Mouse (Mus musculus) frontal cortex, postnatal 14 days (tissue): ENCODE results near the gene Arf3.
"Not testable (repeated sequence)": the region's sequence is repeated elsewhere in the genome, so short reads cannot be mapped to it uniquely, and the experiment has no call there.

ENCODE experiments used
- DNase-seq, 2 experiments: peaks; one replicate each; pipeline ENCODE4 v3.0.0; 2022; ENCODE audit warnings: low spot score in 2 of 2

Gene Arf3

DNA sequence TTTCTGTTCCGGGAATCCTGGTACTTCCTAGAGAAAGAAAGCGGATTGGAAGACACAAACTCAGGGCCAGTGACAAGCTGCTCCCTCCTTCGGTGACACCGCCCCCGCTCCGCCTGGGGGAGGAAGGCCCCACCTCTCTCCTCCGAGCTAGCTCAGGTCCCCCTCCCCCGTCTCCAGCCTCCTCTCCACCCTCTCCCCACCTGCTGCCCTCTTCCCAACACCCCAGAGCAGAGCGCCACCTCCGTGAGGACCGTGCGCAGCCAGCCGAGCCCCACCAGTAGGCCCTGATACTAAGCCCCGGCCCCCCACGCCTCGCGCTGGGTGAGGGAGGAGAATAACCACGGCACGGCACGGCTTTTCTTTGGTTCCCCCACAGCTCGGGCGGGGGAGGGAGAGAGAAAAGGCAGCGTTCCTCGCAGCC lies 803 bp downstream of the Arf3 start:
- DNase-seq, result peak; percentile 63 to 70

DNA sequence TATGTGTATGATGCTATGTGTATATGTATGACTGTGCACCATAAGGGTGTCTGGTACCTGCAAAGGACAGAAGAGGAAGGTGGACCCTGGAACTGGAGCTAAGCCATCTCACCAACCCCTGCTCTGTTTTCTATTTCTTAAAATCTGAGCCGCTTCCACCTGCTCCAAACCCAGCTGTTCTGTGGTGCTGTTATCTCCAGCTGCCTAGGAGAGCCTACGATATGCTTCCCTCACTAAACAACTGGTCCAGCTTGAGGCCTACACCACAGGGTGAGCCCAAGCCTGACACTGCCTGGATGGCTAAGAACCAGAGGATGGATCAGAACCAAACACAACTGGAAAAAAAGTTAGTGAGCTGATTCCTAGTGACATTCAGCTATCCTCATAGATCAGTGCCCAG lies 8.9 kb downstream of the Arf3 start:
- DNase-seq, result no peak

DNA sequence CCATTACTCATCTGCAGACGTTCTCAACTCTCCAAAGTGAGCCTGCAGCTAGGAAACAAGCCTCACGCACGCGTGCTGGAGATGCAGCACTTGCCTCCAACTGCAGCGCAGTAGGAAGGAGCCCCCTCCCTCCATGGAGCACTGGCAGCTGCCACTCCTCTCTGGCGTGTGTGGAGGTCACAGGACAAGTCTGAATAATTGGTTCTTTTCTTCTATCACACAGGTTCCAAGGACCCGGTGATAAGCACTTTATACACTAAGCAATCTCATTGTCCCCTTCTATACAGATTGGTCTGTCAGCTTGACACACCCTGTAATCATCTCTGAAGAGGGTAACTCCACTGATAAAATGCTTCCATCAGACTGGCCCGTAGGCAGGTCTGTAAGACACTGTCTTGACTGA lies 10.0 kb downstream of the Arf3 start:
- no peak for DNase-seq

DNA sequence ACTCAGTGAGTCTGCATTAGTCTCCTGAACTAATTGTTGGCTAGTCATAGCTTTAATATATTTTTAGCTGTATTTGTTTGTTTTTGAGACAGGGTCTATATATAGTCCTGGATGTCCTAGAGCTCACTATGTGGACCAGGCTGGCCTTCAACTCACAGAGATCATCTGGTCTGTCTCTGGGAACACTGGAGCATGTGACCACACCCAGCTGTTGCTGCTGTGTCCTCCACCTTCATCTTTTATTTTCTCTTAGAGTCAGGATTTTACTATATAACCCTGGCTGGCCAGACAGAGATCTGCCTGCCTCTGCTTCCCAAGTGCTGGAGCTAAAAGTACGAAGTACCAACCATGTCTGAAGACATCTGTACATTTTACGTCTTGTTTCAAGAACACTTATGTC lies 13.9 kb downstream of the Arf3 start:
- DNase-seq, result no peak

DNA sequence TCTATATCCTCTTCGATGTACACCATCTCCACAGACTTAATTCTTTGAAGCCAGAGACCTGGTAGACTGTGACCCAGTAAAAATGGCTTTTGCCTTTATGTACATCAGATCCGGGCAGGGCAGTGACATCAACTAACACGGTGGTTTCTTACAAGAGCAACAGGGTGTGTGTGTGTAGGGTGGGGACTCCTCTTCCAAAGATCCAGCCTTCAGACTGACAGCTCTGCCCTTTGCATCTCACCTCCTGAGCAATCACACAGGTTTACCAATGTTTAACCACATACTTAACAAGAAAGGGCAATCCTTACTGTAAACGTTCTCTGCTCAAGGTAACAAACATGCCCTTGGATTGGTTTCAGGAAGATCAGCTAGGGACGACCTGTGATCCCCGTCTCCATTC lies 15.7 kb downstream of the Arf3 start:
- DNase-seq, result no peak

DNA sequence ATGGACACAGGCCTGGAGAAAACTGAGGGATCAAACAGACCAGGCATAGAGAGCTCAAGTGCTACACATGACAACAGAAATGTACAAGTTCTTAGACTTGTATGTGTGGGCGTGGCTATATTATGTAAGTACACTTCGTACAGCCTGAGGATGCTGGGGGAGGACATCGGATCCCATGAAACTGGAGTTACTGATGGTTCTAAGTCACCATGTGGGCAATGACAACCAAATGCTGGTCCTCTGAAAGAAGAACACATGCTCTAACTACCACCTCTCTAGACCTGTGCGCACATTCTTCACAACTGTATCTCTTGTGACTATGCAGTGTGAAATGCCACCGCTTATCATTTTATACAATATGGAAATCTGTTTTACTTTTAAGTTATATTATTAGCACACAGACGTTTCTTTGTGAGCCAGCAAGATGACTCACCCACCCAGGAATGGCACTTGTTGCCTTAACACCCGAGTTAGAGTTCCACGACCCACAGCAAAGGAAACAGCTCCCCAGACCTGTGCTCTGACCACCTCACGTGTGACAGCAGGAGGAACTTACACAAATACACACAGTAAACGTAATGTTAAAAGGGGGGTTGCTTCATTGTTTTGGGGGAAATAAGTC lies 16.6 kb downstream of the Arf3 start:
- no peak for DNase-seq

DNA sequence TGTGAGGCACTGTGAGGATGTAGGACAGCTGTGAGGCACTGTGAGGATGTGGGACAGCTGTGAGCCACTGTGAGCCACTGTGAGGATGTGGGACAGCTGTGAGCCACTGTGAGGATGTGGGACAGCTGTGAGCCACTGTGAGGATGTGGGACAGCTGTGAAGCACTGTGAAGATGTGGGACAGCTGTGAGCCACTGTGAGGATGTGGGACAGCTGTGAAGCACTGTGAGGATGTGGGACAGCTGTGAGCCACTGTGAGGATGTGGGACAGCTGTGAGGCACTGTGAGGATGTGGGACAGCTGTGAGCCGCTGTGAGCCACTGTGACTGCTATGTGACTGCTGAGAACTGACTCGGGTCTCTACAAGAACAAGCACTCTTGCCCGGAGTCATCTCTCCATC lies 19.2 kb downstream of the Arf3 start:
- DNase-seq, result not testable (repeated sequence)

DNA sequence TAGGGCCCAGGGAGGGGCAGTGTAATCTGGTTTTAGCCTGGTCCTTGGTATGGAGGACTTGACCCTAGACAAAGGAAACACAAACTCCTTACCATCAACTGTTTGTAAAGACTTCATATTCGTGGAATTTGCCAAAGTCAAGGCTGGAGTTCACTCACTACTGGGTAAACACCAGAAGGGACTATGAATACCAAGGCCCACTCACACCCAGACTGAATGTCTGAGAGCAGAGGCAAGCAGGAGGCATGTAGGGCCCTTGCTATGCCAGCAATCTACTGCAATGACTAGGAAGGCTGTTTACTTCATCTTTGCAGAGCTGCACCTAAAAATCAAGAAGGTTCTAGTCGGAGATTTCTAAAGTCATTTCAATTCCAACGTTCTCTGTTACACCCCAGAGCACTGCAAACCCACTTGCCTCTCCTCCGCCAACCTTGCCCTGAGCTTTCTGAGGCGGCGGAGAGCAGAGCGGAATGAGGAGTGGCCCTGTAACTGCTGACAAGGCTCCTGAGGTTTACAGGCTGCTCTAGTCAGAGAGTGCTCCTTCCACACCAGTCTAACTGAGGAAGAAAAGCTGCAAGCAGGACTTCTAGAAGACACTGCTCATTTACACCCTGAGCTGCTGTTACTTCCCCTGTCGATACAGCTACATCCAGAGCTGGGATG lies 20.1 kb downstream of the Arf3 start:
- no peak for DNase-seq

DNA sequence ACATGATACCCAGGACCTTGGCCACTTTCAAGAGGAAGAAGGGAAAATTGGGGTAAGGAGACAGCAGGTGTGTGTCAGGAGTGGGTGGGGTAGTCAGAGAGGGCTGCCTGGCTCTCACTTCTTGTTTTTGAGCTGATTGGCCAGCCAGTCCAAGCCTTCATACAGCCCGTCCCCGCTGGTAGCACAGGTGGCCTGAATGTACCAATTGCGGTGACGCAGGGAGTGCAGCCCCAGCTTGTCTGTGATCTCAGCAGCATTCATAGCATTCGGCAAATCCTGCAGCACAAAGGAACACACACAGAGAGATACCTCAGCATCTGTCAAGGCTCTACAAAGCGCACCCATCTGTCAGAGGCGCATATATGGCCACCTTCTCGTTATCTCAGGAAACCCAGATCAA lies 22.8 kb downstream of the Arf3 start:
- no peak for DNase-seq

DNA sequence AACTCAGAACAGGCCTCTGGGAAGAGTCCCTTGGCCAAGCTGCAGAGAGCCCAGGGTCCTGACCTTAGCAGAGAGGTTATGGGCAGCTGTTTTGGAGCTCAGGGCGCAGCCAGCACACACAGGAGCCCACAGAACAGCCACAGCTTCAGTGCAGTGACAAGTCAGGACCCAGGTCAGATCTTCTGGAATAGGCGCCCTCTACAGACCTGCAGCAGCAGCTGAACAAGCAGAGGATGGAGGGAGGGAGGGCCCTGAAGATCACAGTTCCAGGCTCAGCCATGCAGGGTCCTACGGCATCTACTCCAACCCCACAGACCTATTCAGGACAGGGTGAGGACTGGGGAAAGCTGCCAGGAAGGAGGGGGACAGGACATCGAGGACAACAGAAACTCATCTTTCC lies 24.2 kb downstream of the Arf3 start:
- DNase-seq, result no peak

DNA sequence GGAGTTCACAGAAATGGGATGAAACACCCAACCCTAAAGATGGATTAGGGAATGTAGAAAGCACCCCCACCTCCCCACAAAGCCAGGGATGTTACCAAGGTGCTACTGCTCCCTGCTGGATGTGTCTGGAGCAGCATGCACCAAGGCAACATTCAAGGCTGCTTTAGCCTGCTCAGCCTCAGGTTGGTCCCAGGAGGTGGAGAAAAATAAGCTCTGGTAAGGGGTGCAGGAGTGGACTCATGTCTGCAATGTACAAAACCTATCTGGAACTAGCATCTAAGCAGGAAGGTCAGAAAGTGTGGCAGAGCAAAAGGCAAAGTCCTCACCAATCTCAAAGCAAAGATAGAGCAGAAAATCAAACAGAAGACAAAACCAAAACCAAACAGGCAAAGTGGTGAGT lies 25.1 kb downstream of the Arf3 start:
- no peak for DNase-seq

DNA sequence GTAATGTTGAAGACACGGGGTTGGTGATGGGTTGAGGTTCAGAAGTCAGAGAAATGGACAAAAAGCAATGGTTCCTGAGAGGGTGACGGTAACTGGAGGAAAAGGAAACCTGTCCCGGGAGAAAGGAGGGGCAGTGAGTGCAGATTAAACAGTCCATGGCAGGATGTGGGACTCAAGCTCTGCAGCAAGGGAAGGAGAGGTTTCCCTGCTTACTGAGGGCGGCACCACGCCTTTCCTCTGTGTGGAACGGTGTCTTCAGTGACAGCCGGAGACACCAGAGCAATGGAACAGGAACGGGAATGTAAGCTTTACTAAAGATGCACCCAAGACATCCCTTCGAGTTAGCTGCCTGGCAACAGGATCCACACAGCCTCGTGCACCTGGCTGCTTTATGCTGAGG lies 26.5 kb downstream of the Arf3 start:
- DNase-seq, result no peak

DNA sequence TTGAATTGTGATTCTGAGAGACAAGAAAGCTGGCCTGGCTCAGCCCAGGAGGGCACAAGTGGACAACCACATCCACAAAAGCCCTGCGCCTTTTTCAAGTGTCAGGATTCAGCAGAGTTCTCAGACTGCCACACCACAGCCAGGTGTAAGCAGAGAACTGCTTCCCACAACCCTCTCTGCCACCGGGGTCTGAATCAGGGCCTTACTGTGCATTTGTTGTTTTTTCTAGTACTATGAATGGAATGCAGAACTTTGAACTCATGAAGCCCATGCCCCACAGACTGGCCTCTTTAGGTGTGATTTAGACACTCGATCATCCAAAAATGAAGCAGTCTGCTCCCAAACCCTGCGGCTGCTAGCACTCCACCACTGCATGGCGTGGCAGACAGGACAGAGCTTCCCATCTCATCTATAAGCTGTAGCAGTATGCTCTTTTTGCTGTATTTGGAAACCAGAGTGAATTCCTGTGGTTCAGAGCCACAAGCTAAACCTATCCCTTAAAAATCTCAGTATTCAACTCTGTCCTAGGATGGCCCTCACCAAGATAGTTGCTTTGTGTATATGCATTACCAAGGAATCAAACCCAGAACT lies 28.9 kb downstream of the Arf3 start:
- no peak for DNase-seq

DNA sequence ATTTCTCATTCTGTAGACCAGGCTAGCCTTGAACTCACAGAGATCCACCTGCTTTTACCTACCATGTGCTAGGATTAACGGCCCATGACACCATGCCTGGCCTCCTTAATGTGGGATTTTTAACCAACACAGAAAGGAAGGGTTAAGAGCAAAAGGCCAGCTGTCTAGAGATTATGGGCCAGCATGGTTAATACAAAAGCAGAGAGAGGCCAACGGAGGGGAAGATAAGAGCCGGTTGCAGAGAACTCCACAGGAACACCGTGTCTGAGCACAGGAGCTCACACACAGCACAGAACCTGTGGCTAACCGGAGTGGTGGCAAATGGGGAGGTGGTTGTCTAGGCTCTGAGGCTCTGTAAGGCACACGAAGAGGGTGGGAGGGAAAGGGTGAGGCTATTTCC lies 29.6 kb downstream of the Arf3 start:
- DNase-seq, result no peak

DNA sequence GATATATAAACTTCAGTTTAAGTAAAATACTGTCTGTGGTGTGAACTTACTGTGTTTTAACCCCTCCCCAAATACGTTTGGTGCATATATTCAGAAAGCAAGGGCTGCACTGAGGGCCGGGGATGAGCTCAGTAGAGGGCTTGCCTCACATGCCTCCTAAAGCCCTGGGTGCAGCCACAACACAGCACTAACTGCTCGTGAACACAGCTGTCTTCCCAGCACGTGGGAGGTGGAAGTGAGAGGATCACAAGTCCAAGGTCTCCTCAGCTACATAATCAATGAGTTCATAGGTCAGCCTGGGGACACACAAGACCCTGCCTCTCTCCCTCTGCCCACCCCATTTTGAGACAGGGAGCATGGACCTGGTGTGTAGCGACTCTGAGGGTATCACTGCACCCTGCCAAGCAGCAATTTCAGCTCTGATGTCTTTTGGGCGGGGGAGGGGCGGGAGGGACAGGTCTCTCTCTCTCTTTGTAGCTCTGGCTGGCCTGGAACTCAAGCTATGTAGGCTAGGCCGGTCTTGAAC lies 30.9 kb downstream of the Arf3 start:
- DNase-seq, result no peak

DNA sequence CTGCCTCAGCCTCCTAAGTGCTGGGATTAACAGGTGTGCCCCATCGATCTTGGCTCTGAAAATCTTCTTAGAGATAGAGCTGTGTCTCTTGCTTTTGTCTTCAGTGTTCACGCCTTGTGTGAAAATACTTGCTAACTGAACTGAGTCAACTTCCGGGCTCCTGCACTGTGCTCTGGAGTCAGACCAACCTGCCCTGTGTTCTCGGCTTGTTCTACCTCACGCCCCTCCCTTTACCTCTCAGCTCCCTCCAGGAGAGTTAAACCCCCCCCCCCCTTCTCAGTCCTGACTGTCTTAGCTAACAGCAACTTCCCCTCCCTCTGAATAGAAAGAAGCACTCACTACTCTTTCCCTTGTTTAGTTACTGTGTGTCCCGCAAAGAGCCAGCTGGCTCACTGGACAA lies 32.2 kb downstream of the Arf3 start:
- DNase-seq, result no peak

DNA sequence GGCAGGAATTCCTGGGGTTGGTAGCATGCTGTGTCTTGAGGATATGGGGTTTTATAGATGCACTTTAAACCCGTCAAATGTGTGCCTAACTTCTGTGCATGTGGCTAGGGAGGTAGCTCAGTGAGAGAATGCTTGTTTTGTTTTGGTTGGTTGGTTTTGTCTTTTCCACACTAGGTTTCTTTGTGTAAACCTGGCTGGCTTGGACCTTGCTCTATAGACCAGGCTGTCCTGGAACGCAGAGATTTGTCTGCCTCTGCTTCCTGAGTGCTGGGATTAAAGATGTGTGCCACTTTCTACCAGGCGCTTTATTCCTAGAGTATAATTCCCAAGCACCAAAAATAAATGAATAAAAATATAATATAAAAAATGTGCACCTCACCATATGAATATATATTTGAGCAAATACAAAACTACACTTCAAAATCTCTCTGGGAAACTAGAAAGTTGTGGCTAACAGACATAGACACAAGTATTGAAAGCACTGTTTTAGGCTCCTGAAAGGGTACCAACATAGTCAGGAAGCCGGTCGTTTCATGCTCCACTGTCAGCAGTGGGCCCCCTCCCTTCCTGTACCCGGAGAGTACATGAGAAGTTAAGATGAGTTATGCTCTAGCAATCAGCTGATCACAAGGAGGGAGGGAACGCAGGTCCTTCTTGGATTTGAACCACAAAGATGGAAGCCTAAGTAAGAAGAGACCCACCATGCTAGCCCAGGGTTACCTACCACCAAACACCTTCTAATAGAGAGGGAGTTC lies 33.0 kb downstream of the Arf3 start:
- DNase-seq, result no peak

DNA sequence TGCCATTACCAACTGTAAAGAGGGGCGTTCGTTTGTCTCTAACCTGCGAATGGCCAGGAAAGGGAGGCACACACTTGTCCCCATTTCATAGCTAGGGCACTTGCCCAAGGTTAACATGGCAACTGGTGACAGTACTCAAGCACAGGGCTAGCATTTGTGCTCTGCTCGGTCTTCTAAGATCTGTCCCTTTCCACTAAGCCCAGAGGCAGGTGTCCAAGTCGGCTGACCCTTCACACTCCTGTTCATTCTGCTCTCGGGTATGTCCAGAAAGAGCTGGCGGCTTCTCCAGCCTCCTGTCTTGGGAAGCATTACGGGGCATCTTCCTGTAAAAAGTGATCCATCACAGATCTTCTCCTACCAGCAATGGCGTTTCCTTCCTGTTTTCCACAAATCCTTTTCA lies 34.6 kb downstream of the Arf3 start:
- DNase-seq, result no peak

DNA sequence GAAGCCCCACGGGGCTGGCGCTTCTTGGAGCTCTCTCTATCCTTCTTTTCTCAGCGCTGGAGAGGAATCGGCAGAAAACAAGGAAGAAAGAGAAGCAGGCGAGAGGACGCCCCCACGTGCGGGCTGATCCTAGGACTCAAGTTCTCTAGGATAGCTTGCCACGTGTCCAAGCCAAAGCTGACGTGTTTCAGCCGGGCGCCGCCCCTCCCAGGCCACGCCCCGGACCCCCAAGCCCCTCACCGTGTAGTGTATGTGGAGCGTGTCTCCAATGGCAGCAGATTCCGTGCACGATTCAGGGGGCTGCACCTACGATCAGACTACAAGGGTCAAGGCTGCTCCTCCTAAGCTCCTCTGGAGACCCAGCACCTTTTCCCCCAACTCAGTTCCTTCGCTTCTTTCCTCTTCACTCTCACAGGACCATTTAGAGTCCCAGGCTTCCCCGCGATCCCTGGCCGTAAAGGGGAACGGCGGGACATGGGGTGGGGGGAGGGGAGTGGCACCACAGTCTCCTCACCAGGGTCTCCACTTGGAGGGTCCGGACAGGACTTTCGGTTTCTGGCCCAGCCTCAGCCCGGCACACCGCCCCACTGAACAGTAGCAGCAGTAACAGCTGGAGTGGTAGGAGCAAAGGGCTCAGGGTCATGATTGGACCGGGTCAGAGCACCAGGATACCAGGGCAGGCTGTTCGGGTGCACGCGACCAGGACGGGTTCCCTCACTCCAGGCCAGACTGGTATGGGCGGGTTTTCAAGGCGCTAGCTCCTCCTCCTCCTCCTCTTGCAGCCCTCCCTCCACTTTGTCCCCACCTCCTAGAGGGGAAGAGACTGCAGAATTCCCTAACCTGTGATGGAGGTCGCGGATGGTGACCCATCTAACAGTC lies 35.3 kb downstream of the Arf3 start, which contains the start of gene Fkbp11:
Gene Fkbp11 (minus strand): TSS at position 756 of the 879 bp plus-strand sequence.
- DNase-seq, result no peak

DNA sequence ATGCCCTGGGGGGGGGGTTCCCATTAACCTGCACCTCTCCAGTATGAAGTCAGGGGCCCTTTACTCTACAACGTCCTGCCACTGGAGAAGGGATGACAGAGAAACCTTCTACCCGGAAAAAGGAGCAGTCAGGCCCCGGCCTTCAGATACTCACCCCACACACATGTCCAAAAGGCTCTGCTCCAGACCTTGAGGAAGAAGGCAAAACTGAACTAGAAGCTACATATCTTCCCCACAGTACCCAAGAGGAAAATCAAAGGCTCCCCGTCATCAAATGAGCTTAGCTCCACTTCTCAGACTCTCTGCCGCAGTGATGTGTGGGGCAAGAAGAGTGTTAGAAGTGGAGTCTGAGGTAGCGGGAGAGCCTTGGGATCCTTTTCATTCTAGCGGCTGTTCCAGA lies 36.3 kb downstream of the Arf3 start:
- DNase-seq, result no peak

DNA sequence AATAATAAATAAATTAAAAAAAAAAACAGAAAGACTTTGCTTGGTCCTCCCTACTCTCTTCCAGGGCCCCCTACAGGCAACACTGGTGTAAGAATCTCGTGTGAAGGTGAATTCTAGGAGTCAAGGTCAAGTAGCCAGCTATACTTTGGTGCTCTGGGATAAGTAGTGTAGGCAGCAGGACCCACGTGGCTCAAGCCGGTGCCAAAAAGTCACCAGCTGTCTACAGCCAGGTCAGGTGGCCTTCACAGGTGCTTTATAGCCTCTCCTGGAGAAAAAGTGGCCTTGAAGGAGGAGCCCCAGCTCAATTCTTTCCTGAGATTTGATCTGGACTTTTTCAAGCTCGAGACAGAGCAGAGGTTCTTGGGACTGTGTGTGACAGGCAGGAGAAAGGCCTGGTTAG lies 36.9 kb downstream of the Arf3 start:
- DNase-seq, result no peak

DNA sequence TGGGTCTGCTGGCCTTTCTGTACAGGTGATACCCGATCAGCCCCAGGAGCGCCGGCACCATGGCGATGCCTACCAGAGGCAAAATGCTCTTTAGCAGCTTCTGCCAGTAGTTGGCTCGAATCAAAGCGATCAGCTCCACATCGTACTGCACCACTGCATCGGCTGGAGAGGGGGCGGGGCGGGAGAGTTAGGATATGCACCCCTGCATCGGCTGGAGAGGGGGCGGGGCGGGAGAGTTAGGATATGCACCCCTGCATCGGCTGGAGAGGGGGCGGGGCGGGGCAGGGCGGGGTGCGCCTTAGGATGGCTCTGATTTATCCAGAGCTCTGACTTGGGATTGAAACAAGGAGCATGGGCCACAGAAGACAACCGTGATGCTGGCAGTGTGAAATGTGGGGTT lies 38.6 kb downstream of the Arf3 start:
- no peak for DNase-seq
